Mouse (Mus musculus): ENCODE measurements around the gene Wwox. TPM values are rescaled to one million over a fixed set of nuclear protein-coding genes. Genes with fewer than 3 reads are reported as not detected.

Wwox gene
- polyA plus RNA-seq, 1 experiment = 11.3 TPM

DNA sequence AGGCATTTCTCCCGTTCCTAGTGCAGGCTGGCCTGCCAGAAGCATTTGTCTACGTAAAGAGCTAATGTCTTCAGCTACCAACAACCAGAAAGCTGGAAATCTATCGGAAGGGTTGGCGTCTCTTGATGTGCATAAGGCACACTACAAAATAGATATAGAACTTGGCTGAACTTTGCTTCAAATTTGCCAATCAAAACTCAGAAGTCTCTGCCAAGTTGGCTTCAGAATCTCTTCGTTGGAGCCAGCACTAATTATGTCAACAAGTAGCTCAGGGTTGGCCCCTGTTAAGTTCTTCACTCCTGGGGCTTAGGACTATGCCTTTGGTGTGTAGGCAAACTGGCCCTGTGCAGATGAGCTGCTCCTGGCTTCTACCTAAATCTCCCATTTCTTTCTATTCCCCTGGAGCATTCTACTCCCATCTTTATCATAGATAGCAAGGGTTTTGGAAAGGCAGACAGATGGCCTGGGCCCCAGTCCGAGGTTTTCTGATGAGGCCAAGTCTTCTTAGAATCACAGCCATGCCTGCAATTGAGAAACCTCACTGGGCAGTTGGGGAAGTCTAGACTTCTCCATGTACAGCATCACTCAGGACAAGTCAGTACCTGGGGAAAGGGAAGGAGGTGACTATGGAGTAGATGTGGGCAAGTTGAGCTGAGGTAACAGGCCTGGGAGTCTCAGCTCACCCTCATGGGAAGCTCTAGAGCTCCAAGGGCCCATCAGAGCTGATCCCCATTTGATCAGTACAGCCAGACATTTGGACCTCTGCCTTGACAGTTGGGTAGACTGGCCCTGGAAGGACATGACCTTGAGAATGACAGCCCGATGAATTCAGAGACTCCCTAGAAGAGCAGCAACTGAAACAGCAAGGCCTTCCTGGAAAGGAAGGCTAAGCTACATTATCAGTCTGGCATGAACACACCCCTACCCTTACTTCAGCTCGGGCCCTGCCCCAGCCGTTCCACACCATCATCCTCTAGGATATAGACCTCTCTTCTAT, 569.5 kb downstream of the Wwox start:
- H3K27ac ChIP-seq (ENCODE audit: insufficient read depth, low read length) = peak overlapping the region; percentile 70
- no peaks in the 10 kb centered on the region for H3K27me3 ChIP-seq (ENCODE audit: control insufficient read depth, insufficient read depth, low read length, poor library complexity, severe bottlenecking)
- H3K9ac ChIP-seq (ENCODE audit: low read depth, poor library complexity, severe bottlenecking) = no peak overlapping the region
- no peaks in the 10 kb centered on the region for H3K9me3 ChIP-seq (replicated peaks; ENCODE audit: control insufficient read depth, insufficient read depth, low read length, poor library complexity, severe bottlenecking)
- TF ChIP-seq CTCF (IDR thresholded peaks at IDR 0.05; ENCODE audit: low read depth, low read length) = no peak
- TF ChIP-seq POLR2A (IDR thresholded peaks at IDR 0.05; ENCODE audit: insufficient read depth, low read length) = no peak
- TF ChIP-seq EP300 (IDR thresholded peaks at IDR 0.05; ENCODE audit: insufficient read depth, low read depth, low read length) = no peak
- no peak overlapping the region for H3K4me3 ChIP-seq (ENCODE audit: low read depth, low read length)
- no peaks in the 10 kb centered on the region for H3K4me1 ChIP-seq (ENCODE audit: control insufficient read depth, insufficient read depth, low read length)
- H3K36me3 ChIP-seq (ENCODE audit: control insufficient read depth, insufficient read depth, low read length, poor library complexity, severe bottlenecking) = no peaks in the 10 kb centered on the region

DNA sequence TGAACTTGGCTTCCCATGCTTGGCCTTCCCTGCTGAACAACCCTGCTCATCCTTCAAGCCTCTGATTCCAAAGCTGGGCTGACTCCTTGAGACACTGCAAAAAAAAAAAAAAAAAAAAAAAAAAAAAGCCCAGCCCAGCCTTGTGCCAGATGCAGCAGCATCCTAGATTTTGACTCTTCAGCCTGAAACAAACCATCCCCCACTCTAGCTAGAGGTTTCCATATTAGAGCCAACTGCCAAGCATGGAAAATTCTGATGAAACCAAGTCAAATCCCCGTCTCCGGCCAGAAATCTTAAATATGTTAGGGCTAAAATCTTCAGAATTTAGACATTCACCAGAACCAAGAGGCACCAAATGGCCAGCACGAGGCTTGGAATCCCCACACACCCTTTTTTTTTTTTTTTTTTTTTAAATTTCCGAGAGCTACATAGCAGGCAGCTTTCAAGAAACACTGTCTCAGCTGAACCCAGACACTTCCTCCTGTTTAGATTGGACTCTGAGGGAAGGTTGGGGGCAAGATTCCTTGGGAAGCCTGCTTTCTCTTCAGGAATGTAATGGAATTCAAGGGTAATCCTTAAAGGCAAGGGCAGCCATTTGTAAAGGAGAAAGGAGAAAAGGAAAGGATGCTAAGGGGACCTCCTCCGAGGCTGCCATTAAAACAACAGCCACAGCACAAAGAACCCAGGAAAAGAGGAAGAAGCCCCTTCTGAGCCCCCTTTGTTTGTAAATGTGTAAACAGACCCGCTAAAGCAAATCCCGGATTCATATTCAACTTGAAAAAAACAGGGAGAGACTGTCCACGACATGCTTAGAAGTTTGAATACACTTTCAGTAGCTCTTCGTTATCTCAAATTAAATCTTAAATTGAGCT, 570.7 kb downstream of the Wwox start:
- no peak for TF ChIP-seq EP300 (IDR thresholded peaks at IDR 0.05; ENCODE audit: insufficient read depth, low read depth, low read length)
- TF ChIP-seq CTCF (IDR thresholded peaks at IDR 0.05; ENCODE audit: low read depth, low read length) = no peak
- no peak for TF ChIP-seq POLR2A (IDR thresholded peaks at IDR 0.05; ENCODE audit: insufficient read depth, low read length)
- H3K4me3 ChIP-seq (ENCODE audit: low read depth, low read length) = no peak overlapping the region
- H3K27ac ChIP-seq (ENCODE audit: insufficient read depth, low read length) = peak overlapping the region; percentile 70
- H3K36me3 ChIP-seq (ENCODE audit: control insufficient read depth, insufficient read depth, low read length, poor library complexity, severe bottlenecking) = no peaks in the 10 kb centered on the region
- H3K4me1 ChIP-seq (ENCODE audit: control insufficient read depth, insufficient read depth, low read length) = no peaks in the 10 kb centered on the region
- no peaks in the 10 kb centered on the region for H3K9me3 ChIP-seq (replicated peaks; ENCODE audit: control insufficient read depth, insufficient read depth, low read length, poor library complexity, severe bottlenecking)
- no peak overlapping the region for H3K9ac ChIP-seq (ENCODE audit: low read depth, poor library complexity, severe bottlenecking)
- no peaks in the 10 kb centered on the region for H3K27me3 ChIP-seq (ENCODE audit: control insufficient read depth, insufficient read depth, low read length, poor library complexity, severe bottlenecking)

DNA sequence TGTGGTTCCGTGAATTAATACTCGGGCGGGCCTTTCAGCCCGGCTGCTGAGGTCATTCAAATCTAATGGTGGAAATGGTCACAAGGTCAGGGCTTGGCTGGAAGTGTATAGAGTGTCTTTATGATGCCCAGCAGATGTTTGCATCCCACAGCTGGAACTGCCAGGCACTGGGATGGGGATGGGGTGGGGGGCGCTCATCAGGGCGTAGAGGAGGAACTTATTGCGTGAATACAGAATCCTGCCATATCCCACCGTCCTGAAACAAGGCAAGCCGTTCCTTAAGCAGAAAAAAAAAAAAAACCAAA, 571.3 kb downstream of the Wwox start:
- TF ChIP-seq POLR2A (IDR thresholded peaks at IDR 0.05; ENCODE audit: insufficient read depth, low read length) (no peak), EP300 (IDR thresholded peaks at IDR 0.05; ENCODE audit: insufficient read depth, low read depth, low read length) (peak; percentile 78)
- Histone ChIP-seq H3K4me1 (ENCODE audit: control insufficient read depth, insufficient read depth, low read length) (no peaks in the 10 kb centered on the region), H3K27me3 (ENCODE audit: control insufficient read depth, insufficient read depth, low read length, poor library complexity, severe bottlenecking) (no peaks in the 10 kb centered on the region)

DNA sequence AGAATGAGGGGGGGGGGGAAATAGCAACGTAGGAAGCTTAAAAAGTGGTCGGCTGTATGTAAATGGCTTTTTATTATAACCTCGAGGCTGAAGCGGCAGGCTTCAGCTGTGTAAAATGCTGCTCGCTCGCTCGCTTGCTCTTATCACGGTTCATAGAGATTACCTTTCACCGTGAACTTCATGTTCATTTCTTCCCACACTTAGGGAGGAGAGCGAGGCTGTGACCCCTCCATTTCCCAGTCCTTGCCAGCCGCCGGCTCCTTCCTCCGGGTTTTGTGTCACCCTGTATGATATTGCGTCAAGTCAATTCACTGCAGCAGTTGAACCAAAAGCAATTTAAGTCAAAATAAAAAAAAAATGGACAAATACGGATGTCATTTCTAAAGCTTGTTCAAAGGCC, 580.2 kb downstream of the Wwox start:
- Histone ChIP-seq H3K9me3 (replicated peaks; ENCODE audit: control insufficient read depth, insufficient read depth, low read length, poor library complexity, severe bottlenecking) (no peaks in the 10 kb centered on the region), H3K36me3 (ENCODE audit: control insufficient read depth, insufficient read depth, low read length, poor library complexity, severe bottlenecking) (no peaks in the 10 kb centered on the region), H3K27ac (ENCODE audit: insufficient read depth, low read length) (no peak overlapping the region), H3K4me3 (ENCODE audit: low read depth, low read length) (no peak overlapping the region), H3K9ac (ENCODE audit: low read depth, poor library complexity, severe bottlenecking) (no peak overlapping the region), H3K4me1 (ENCODE audit: control insufficient read depth, insufficient read depth, low read length) (no peaks in the 10 kb centered on the region), H3K27me3 (ENCODE audit: control insufficient read depth, insufficient read depth, low read length, poor library complexity, severe bottlenecking) (no peaks in the 10 kb centered on the region)
- TF ChIP-seq CTCF (IDR thresholded peaks at IDR 0.05; ENCODE audit: low read depth, low read length) (no peak), POLR2A (IDR thresholded peaks at IDR 0.05; ENCODE audit: insufficient read depth, low read length) (no peak), EP300 (IDR thresholded peaks at IDR 0.05; ENCODE audit: insufficient read depth, low read depth, low read length) (no peak)

More for the DNA sequence above, 571.3 kb downstream of the Wwox start:
- peak overlapping the region; percentile 70; the same call in 1 of the 2 replicates for H3K27ac ChIP-seq (ENCODE audit: insufficient read depth, low read length)
- no peaks in the 10 kb centered on the region for H3K9me3 ChIP-seq (replicated peaks; ENCODE audit: control insufficient read depth, insufficient read depth, low read length, poor library complexity, severe bottlenecking)
- no peaks in the 10 kb centered on the region for H3K36me3 ChIP-seq (ENCODE audit: control insufficient read depth, insufficient read depth, low read length, poor library complexity, severe bottlenecking)
- no peak overlapping the region for H3K4me3 ChIP-seq (ENCODE audit: low read depth, low read length)
- H3K9ac ChIP-seq (ENCODE audit: low read depth, poor library complexity, severe bottlenecking) = no peak overlapping the region

DNA sequence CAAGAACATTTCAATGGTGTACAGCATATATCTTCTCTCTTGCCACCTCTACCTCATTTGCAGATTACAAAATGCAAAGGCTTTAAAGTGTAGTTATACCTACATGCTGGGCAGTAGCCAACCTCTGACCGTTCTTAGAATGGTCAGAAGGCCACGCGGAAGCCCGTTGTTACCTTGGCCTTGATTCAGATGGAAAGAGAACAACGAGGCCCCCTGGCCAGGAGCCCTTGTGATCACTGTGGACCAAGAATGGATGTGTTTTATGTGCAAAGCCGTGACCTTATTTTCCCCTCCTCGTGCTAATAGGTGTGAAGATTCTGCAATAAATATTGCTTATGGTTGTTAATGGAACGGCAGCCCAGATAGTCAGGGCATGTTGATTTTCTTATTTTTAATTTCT, 582.3 kb downstream of the Wwox start:
- Histone ChIP-seq H3K9ac (ENCODE audit: low read depth, poor library complexity, severe bottlenecking) (no peak overlapping the region), H3K4me1 (ENCODE audit: control insufficient read depth, insufficient read depth, low read length) (no peaks in the 10 kb centered on the region), H3K9me3 (replicated peaks; ENCODE audit: control insufficient read depth, insufficient read depth, low read length, poor library complexity, severe bottlenecking) (no peaks in the 10 kb centered on the region), H3K4me3 (ENCODE audit: low read depth, low read length) (no peak overlapping the region), H3K36me3 (ENCODE audit: control insufficient read depth, insufficient read depth, low read length, poor library complexity, severe bottlenecking) (no peaks in the 10 kb centered on the region), H3K27me3 (ENCODE audit: control insufficient read depth, insufficient read depth, low read length, poor library complexity, severe bottlenecking) (no peaks in the 10 kb centered on the region), H3K27ac (ENCODE audit: insufficient read depth, low read length) (no peak overlapping the region)
- no peak for TF ChIP-seq CTCF (IDR thresholded peaks at IDR 0.05; ENCODE audit: low read depth, low read length)
- no peak for TF ChIP-seq POLR2A (IDR thresholded peaks at IDR 0.05; ENCODE audit: insufficient read depth, low read length)
- TF ChIP-seq EP300 (IDR thresholded peaks at IDR 0.05; ENCODE audit: insufficient read depth, low read depth, low read length) = no peak

Measured in ES-Bruce4 (cell line).